Mouse (Mus musculus): ENCODE results near the gene Rph3a. TPM values are rescaled to one million over a fixed set of nuclear protein-coding genes. Genes with fewer than 3 reads are reported as not detected.

Gene Rph3a
- polyA plus RNA-seq, 1 experiment from 2014 or later: 9.4 TPM

DNA sequence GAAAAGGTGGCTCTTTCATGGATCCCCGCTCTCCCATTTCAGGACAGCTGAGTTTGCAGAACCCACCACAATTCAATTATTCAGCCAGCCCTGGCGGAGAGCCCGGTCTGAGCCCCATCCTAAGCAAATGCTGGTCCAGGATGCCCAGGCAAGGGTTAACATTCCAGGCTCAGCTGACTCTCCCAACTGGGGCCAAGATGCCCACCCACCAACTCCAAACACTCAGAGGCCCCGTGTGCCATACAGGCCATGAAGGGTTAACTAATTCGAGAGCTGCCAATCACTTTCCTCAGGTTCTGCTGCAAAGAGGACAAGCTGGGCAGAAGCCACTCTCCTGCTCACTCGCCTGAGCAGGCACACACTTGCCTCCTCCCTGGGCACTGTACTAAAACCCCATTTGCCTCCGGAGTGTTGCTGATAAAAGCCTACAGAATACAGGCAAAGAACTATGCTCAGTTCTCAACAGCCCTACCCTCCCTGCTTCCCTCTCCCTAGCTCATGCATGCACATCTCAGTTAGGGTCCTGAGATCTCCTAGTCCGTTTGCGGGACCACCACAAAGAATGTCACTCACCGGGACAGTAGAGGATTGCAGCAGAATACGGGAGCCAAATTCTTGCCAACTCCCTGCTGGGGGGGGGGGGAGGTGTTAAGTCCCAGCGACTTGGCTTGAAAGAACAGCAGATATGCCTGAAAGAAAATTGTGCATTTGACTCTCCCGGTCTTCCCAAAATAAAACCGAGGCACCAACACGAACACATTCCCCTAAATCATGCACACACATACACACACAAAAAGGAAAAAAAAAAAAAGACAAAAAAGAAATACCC is 1.3 kb downstream of the Rph3a start:
- H3K4me2 ChIP-seq: peak overlapping the region; percentile 58
- H3K4me3 ChIP-seq: peak overlapping the region; percentile 34
- peak overlapping the region; percentile 23; the same call in 1 of the 2 replicates for H3K27ac ChIP-seq (replicated peaks)
- no peak for ATAC-seq (ENCODE audit: low read depth)
- no peaks in the 10 kb centered on the region for H3K36me3 ChIP-seq
- WGBS: 11% methylated on average over 15 of the region's 15 CpGs
- no peaks in the 10 kb centered on the region for H3K9me3 ChIP-seq
- H3K4me1 ChIP-seq (replicated peaks): peaks cover 34% of the 10 kb centered on the region
- H3K9ac ChIP-seq: peak overlapping the region; percentile 66
- H3K27me3 ChIP-seq: peaks cover 19% of the 10 kb centered on the region

DNA sequence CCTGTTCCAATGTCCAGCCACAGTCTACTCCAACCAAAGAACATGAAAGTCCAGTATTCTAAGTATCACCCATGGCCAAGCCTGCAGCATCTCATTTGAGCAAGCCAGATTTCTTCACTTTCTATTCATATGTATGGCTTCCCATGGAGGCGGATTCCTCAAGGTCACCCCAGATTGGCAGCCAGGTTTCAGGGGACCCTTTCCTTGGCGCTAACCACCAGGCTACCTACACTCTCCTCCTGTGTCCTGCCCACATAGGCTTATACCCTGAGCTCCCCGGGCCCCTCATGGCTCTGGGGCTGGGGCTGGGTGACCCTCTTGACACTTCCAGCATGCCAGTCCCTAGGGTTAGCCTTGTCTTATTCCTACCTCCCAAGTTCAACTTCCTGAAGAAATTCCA is 2.3 kb downstream of the Rph3a start:
- no peak for ATAC-seq (ENCODE audit: low read depth)

DNA sequence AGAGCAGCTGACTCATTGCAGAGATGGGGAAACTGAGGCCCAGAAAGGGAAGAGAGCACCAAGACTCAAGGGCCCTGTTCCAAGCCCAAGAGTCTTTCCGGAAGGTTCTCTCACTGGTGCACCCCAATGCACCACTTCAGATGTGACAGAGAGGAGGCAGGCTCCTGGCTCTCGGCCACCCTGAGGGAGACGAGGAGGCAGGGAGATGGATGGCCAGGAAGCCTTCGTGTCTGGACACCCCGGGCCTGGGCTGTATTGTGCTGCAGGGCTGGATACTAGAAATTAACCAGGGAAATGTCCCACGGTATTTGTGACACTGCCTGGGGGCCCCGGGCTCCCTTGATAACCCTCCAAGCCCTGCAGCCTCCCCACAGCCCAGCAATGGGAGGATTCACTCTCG is 2.8 kb downstream of the Rph3a start:
- no peak overlapping the region for H3K9ac ChIP-seq
- peaks cover 31% of the 10 kb centered on the region for H3K27me3 ChIP-seq
- H3K27ac ChIP-seq (replicated peaks): no peak overlapping the region
- H3K4me1 ChIP-seq (replicated peaks): peaks cover 38% of the 10 kb centered on the region
- no peak overlapping the region for H3K4me3 ChIP-seq
- H3K9me3 ChIP-seq: no peaks in the 10 kb centered on the region
- no peaks in the 10 kb centered on the region for H3K36me3 ChIP-seq
- 72% methylated on average over 8 of the region's 8 CpGs for WGBS
- no peak for ATAC-seq (ENCODE audit: low read depth)
- H3K4me2 ChIP-seq: no peak overlapping the region

More for the DNA sequence above, 2.3 kb downstream of the Rph3a start:
- Histone ChIP-seq H3K9ac (no peak overlapping the region), H3K27ac (replicated peaks) (no peak overlapping the region), H3K4me2 (peak overlapping the region; percentile 58), H3K9me3 (no peaks in the 10 kb centered on the region), H3K36me3 (no peaks in the 10 kb centered on the region), H3K27me3 (peaks cover 27% of the 10 kb centered on the region), H3K4me3 (no peak overlapping the region), H3K4me1 (replicated peaks) (peaks cover 38% of the 10 kb centered on the region)
- WGBS: 77% methylated on average over 3 of the region's 3 CpGs

DNA sequence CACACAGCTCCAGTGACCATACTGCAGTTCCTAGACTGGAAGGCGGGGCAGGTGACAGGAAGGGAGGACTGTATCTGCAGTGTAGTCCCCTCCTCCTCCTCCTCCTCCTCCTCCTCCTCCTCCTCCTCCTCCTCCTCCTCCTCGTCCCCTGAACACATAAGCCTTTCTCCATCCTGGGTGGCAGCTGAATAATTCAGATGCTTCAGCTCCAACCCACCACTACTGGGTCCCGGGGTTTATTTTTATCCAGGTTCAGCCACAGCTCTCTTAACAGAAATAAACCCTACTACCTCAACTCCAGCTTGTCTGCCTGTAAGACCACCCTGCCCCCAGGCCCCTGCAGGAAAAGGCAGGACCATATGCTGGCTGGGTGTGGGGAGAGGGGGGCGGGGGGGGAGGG is 3.7 kb downstream of the Rph3a start:
- no peak for ATAC-seq (ENCODE audit: low read depth)
- Histone ChIP-seq H3K4me1 (replicated peaks) (peaks cover 38% of the 10 kb centered on the region), H3K9ac (no peak overlapping the region), H3K27me3 (peaks cover 31% of the 10 kb centered on the region), H3K27ac (replicated peaks) (no peak overlapping the region), H3K4me2 (no peak overlapping the region), H3K36me3 (no peaks in the 10 kb centered on the region), H3K9me3 (no peaks in the 10 kb centered on the region), H3K4me3 (no peak overlapping the region)
- 66% methylated on average over 3 of the region's 4 CpGs for WGBS

DNA sequence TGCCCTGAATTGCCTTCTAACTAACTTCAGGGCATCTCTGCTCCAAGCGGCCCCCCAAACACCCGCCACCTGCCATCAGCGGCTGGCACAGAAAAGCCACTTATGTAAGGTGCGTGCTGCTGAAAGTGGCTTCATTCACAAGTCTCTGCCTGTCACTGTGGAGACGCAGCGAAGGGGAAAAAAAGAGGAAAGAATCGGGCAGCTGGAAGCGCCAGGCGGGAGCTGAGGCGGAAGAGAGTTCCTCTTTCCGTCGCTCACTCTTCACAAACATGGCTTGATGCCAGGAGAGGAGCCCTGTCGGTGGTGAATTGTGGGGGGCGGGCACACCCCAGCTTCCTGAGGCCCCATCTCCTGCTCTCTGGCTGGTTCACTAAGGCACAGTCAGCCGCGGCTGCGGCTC is 6.1 kb downstream of the Rph3a start:
- Histone ChIP-seq H3K36me3 (no peaks in the 10 kb centered on the region), H3K27ac (replicated peaks) (peak overlapping the region; percentile 46; the same call in 1 of the 2 replicates), H3K4me2 (peak overlapping the region; percentile 44), H3K4me1 (replicated peaks) (peaks cover 22% of the 10 kb centered on the region), H3K9ac (peak overlapping the region; percentile 63), H3K4me3 (peak overlapping the region; percentile 13; the same call in 1 of the 2 replicates), H3K27me3 (peaks cover 31% of the 10 kb centered on the region), H3K9me3 (no peaks in the 10 kb centered on the region)
- WGBS: 14% methylated on average over 17 of the region's 17 CpGs
- no peak for ATAC-seq (ENCODE audit: low read depth)

DNA sequence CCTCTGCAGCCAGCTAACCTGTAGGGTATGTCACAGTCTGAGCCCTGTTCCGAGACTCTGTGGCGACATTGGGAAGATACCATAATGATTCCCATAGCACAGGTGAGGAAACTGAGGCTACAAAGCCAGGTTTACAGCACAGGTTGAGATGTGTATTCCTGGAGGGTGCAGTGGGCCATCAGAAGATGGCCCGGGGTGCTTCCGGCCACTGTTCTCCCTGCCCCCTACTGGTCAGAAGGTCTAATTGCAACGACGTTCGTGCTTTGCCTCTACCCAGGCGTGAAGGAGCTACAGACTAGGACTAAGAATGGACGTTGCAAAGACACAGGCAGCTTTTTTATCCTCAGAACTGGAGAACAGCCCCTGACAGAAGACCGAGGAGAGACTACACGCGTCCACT is 10.3 kb downstream of the Rph3a start:
- Histone ChIP-seq H3K4me1 (replicated peaks) (peaks cover 13% of the 10 kb centered on the region), H3K9ac (no peak overlapping the region), H3K36me3 (no peaks in the 10 kb centered on the region), H3K27ac (replicated peaks) (no peak overlapping the region), H3K9me3 (no peaks in the 10 kb centered on the region), H3K27me3 (peaks cover 19% of the 10 kb centered on the region), H3K4me3 (no peak overlapping the region), H3K4me2 (no peak overlapping the region)
- ATAC-seq (ENCODE audit: low read depth): no peak
- 42% methylated on average over 12 of the region's 12 CpGs for WGBS

DNA sequence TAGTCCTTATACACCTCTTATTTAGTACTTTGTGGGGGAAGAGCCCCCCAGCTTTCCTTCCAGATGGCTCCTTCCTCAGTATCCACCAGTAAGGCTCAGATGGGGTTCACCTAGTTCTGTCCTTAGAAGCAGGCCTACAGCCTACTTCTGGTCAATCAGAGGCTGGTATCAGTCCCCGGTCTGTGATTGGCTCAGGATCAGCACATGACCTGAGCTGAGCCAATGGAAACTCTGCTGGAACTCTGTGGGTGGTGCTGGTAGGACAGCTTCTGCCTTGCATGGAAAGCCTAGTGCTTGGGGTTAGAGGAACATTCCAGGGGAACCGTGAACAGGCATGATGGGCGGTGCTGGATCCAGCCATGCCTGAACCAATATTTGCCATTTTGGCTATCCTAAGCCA is 21.5 kb downstream of the Rph3a start:
- H3K9ac ChIP-seq: no peak overlapping the region
- H3K36me3 ChIP-seq: no peaks in the 10 kb centered on the region
- H3K4me1 ChIP-seq (replicated peaks): no peaks in the 10 kb centered on the region
- H3K4me2 ChIP-seq: no peak overlapping the region
- H3K27me3 ChIP-seq: no peaks in the 10 kb centered on the region
- no peak for ATAC-seq (ENCODE audit: low read depth)
- no peak overlapping the region for H3K4me3 ChIP-seq
- no peaks in the 10 kb centered on the region for H3K9me3 ChIP-seq
- WGBS: 94% methylated on average over 3 of the region's 3 CpGs
- no peak overlapping the region for H3K27ac ChIP-seq (replicated peaks)

DNA sequence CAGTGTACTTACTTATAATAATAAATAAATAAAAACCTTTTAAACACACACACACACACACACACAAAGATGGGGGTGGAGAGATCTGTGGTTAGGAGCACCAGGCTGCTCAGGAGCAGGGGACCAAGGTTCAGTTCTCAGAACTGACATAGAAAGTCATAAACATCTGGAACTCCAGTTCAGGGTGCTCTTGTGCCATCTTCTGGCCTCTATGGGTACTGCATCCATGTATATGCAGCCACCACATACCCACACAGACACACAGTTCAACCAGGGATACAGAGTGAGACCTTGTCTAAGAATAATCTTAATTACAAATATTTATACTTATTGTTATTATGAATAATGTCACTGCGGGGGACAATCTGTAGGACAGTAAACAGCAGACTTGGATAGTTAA is 26.9 kb downstream of the Rph3a start:
- H3K36me3 ChIP-seq: no peaks in the 10 kb centered on the region
- ATAC-seq (ENCODE audit: low read depth): no peak
- H3K4me1 ChIP-seq (replicated peaks): no peaks in the 10 kb centered on the region
- WGBS: 80% methylated on average over 1 of the region's 1 CpGs
- no peaks in the 10 kb centered on the region for H3K27me3 ChIP-seq
- H3K4me3 ChIP-seq: no peak overlapping the region
- H3K9ac ChIP-seq: no peak overlapping the region
- H3K9me3 ChIP-seq: no peaks in the 10 kb centered on the region
- H3K27ac ChIP-seq (replicated peaks): no peak overlapping the region
- H3K4me2 ChIP-seq: no peak overlapping the region

DNA sequence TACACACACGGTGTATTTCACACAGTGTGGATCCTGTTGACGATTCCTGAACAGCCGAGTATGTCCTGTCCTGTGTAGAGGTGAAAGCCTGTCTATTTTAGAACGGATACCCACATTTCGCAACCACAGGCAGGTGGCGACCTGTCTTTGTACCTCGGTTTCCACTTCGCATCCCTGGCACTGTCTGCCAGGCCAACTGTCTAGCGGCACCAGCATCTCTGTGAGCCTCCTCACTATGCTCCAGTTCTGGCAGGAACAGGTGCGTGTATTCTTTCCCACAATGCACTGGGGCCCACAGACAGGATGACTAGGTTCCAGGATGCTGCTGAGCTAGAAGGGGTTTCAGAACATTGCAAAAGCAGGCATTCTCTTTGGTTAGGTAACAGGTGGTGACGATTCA is 28.7 kb downstream of the Rph3a start:
- WGBS: 94% methylated on average over 11 of the region's 11 CpGs
- Histone ChIP-seq H3K36me3 (no peaks in the 10 kb centered on the region), H3K4me2 (no peak overlapping the region), H3K4me1 (replicated peaks) (no peaks in the 10 kb centered on the region), H3K4me3 (no peak overlapping the region), H3K9ac (no peak overlapping the region), H3K27me3 (no peaks in the 10 kb centered on the region), H3K27ac (replicated peaks) (no peak overlapping the region), H3K9me3 (no peaks in the 10 kb centered on the region)
- ATAC-seq (ENCODE audit: low read depth): no peak

DNA sequence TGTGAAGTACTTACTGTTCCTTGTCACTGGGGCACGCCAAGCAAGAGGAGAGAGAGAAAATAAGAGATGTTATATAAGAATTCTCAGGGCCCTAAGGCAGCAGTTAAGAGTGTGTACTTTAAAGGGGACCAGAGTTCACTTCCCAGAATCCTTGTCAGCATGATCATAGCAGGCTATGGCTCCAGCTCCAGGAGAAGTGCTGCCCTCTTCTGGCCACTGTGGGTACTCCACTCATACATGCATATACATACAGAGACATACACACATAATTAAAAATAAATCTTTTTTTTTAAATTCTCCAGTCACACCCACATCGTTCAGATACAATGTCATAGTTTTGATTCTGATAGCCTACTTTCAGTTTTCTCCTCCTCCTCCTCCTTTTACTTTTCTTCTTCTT is 29.8 kb downstream of the Rph3a start:
- WGBS: 94% methylated on average over 2 of the region's 2 CpGs
- Histone ChIP-seq H3K4me2 (no peak overlapping the region), H3K4me3 (no peak overlapping the region), H3K27me3 (no peaks in the 10 kb centered on the region), H3K4me1 (replicated peaks) (no peaks in the 10 kb centered on the region), H3K36me3 (no peaks in the 10 kb centered on the region), H3K27ac (replicated peaks) (no peak overlapping the region), H3K9me3 (no peaks in the 10 kb centered on the region), H3K9ac (no peak overlapping the region)
- ATAC-seq (ENCODE audit: low read depth): no peak

DNA sequence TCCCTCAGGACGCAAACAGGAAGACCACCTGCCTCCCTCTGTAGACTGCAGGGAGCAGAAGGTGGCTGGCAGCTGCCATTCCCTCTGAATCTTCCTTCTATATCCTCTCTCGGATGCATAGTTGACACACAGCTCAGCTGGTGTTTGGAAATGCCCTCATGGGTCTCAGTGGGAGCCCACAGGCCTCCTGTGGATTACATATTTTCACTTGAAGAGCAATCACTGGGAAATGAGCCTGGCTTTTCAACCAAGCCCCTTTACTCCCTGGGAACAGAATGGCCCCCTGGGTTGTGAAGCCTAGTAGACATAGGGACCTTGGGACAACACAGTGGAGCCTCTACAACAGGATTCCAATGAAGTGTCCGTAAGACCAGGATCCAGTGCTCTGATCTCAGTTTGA is 33.8 kb downstream of the Rph3a start:
- H3K27me3 ChIP-seq: 0 out of 2 replicates have a peak, but pooled peaks cover 2% of the 10 kb centered on the region
- no peak overlapping the region for H3K9ac ChIP-seq
- no peak overlapping the region for H3K27ac ChIP-seq (replicated peaks)
- H3K4me3 ChIP-seq: no peak overlapping the region
- H3K4me1 ChIP-seq (replicated peaks): no peaks in the 10 kb centered on the region
- H3K4me2 ChIP-seq: no peak overlapping the region
- WGBS: 38% methylated on average over 3 of the region's 3 CpGs
- H3K9me3 ChIP-seq: no peaks in the 10 kb centered on the region
- no peaks in the 10 kb centered on the region for H3K36me3 ChIP-seq
- no peak for ATAC-seq (ENCODE audit: low read depth)

DNA sequence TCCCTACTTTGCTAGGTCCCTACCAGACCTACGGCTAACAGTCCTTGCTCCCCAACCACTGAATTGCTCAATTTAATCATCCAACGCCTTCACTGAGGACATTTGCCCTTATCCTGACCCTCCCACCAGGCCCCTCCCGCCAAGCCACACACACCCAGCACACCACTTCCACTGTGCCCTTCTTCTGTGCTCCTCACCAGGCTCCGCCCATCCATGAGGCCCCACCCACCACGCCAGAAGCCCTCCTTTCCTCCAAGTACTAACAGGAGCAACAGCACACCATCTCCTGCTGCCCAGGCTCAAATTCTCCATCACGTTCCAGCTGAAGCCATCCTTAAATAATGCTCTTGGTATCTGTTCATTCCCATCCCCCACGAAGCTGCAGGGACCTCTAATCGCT is 35.4 kb downstream of the Rph3a start:
- 58% methylated on average over 8 of the region's 8 CpGs for WGBS
- Histone ChIP-seq H3K36me3 (no peaks in the 10 kb centered on the region), H3K4me1 (replicated peaks) (0 out of 2 replicates have a peak, but pooled peaks cover 3% of the 10 kb centered on the region), H3K9me3 (no peaks in the 10 kb centered on the region), H3K27me3 (0 out of 2 replicates have a peak, but pooled peaks cover 2% of the 10 kb centered on the region), H3K4me2 (no peak overlapping the region), H3K27ac (replicated peaks) (no peak overlapping the region), H3K9ac (no peak overlapping the region), H3K4me3 (no peak overlapping the region)
- no peak for ATAC-seq (ENCODE audit: low read depth)

DNA sequence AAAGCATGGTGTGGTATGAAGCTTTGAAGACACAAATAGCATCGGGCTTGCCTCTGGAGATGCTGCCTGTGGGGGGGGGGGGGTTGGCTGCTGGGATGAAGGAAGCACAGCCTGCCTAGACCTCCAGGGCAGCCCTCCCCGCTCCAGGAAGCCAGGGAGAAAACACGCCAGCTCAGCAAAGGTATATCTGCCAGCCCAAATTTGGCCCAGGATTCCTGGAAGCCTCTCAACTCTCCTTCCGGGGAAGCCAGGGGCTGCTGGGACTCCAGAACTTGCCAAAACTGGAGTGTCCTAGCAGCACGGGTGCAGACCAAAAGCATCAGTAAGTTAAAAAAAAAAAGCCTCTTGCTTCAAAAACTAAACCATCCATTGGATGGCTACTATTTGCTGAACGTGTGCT is 37.6 kb downstream of the Rph3a start:
- ATAC-seq (ENCODE audit: low read depth): no peak
- WGBS: 84% methylated on average over 6 of the region's 6 CpGs

More for the DNA sequence above, 37.6 kb downstream of the Rph3a start:
- Histone ChIP-seq H3K27ac (replicated peaks) (no peak overlapping the region), H3K36me3 (no peaks in the 10 kb centered on the region), H3K9me3 (no peaks in the 10 kb centered on the region), H3K27me3 (0 out of 2 replicates have a peak, but pooled peaks cover 2% of the 10 kb centered on the region), H3K4me2 (no peak overlapping the region), H3K4me3 (no peak overlapping the region), H3K9ac (no peak overlapping the region), H3K4me1 (replicated peaks) (0 out of 2 replicates have a peak, but pooled peaks cover 3% of the 10 kb centered on the region)

All from neural tube, embryonic 13.5 days (tissue).